Mouse (Mus musculus): ENCODE results near the gene Kif6.

Kif6 gene

DNA sequence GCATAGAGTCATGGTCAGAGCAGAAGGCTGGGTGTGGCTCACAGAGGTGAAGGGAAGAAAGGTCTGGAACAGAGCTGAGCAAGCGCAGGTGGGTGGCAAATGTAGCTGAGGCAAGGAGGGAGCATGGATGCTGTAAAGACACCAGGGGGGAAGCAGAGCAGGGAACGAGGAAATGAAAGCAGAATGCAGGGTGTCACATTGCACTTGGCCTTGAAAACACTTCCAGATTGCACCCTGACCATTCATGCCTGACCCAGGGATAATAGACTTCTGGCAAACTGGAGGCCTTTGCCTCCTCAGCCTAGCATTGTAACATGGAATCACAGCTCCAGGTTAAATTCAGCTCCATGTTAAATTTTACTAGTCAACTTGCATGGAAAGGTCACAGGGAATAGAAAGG, 185.2 kb downstream of the Kif6 start:
- Histone ChIP-seq H3K9me3 (ENCODE audit: low read length) (no peaks in the 10 kb centered on the region), H3K27me3 (ENCODE audit: insufficient read depth, low read length) (no peaks in the 10 kb centered on the region), H3K4me1 (replicated peaks; ENCODE audit: low read depth, low read length) (no peaks in the 10 kb centered on the region), H3K36me3 (ENCODE audit: insufficient read depth, low read length) (no peaks in the 10 kb centered on the region), H3K4me3 (replicated peaks; ENCODE audit: low read length) (no peak overlapping the region)
- no peak for TF ChIP-seq NANOG (IDR thresholded peaks at IDR 0.05; ENCODE audit: borderline replicate concordance, low read length)
- no peak for TF ChIP-seq CTCF (conservative IDR thresholded peaks at IDR 0.05; ENCODE audit: low read length)
- no peak for TF ChIP-seq POU5F1 (IDR thresholded peaks at IDR 0.05; ENCODE audit: borderline replicate concordance, low read length)

DNA sequence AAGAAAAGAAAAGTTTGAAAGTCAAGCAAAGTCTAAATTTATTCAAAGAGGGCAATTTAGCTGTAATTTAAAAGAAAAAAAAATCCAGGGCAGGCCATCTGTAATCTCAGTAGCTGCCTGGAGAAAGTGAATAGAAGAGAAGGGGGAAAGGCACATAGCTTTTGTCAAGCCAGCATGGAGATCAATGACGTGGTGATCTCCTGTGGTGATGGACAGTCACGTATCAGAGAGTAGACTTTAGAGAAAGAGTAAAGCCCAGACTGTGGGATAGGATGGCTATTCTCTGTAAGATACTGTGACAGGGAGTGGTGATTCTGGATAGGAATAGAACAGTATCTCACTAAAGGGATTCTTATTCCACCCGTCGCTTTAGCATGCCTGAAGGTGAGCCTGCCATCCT, 192.5 kb downstream of the Kif6 start:
- H3K4me1 ChIP-seq (replicated peaks; ENCODE audit: low read depth, low read length) = peaks cover 25% of the 10 kb centered on the region

DNA sequence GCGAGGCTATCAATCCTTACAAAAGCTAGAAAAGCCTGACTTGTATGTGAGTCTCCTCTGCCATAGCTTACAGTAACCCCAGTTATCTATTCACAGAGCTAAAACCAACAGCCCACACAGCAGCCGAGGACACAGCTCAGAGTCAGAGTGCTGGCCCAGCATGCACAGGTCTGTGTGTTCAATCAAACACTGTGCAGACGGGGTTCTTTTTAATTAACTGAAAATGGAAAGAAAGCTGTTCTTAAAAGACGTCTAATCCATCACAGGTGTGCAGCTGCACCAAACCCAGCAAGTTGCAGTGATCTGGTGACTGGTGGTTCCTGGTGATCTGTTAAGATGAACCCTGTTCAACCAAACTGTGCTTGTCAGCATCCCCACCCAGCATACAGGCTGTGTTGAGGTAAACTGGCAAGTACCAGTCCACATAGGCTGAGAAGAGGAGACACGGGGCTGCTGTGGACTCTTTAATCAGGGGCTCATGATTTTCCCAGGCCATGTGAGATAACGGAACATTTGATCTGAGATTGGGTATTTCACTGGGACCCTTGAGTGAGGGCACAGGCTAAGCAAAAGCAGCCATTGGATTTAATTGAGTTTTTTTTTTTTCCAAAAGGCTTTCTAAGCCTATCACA, 193.9 kb downstream of the Kif6 start:
- no peaks in the 10 kb centered on the region for H3K36me3 ChIP-seq (ENCODE audit: insufficient read depth, low read length)
- no peak for TF ChIP-seq NANOG (IDR thresholded peaks at IDR 0.05; ENCODE audit: borderline replicate concordance, low read length)
- no peak for TF ChIP-seq CTCF (conservative IDR thresholded peaks at IDR 0.05; ENCODE audit: low read length)
- no peak for TF ChIP-seq POU5F1 (IDR thresholded peaks at IDR 0.05; ENCODE audit: borderline replicate concordance, low read length)
- no peaks in the 10 kb centered on the region for H3K9me3 ChIP-seq (ENCODE audit: low read length)
- no peak overlapping the region for H3K4me3 ChIP-seq (replicated peaks; ENCODE audit: low read length)
- H3K27me3 ChIP-seq (ENCODE audit: insufficient read depth, low read length) = no peaks in the 10 kb centered on the region
- H3K4me1 ChIP-seq (replicated peaks; ENCODE audit: low read depth, low read length) = peaks cover 25% of the 10 kb centered on the region

More for the DNA sequence above, 192.5 kb downstream of the Kif6 start:
- TF ChIP-seq NANOG (IDR thresholded peaks at IDR 0.05; ENCODE audit: borderline replicate concordance, low read length) (no peak), POU5F1 (IDR thresholded peaks at IDR 0.05; ENCODE audit: borderline replicate concordance, low read length) (no peak)
- Histone ChIP-seq H3K27me3 (ENCODE audit: insufficient read depth, low read length) (no peaks in the 10 kb centered on the region), H3K36me3 (ENCODE audit: insufficient read depth, low read length) (no peaks in the 10 kb centered on the region), H3K9me3 (ENCODE audit: low read length) (no peaks in the 10 kb centered on the region), H3K4me3 (replicated peaks; ENCODE audit: low read length) (no peak overlapping the region)

DNA sequence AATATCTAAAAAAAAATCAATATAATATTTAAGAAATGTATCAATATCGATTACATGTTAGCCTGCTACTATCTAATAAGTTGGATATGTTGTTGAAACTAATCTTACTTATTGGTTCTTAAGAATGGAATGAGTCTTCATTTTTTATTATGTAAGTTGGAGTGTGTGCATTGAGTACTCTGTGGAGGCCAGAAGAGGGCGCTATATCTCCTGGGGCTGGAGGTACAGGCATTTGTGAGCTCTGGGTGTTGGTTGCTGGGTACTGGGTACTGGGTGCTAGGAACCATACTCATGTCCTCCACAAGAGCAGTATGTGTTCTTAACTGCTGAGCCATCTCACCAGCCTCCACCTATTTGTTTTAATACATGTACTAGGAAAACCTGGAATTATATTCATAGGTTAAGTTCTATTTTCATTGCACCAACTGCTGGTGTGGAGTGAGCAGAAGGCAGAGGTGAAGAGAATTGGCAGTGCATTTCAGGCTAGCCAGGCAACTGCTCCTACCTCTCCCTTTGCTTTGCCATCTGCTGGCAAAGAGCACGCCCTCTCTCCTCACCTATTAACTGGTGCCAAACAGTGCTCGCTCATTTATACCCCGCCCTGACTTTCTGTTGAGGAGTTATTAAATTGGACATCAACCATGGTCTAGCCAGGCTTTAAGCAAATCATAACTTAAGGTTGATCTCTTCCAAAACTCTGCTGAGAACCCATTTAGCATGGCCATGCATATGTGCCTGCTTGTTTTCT, 199.1 kb downstream of the Kif6 start:
- H3K9me3 ChIP-seq (ENCODE audit: low read length) = no peaks in the 10 kb centered on the region
- TF ChIP-seq POU5F1 (IDR thresholded peaks at IDR 0.05; ENCODE audit: borderline replicate concordance, low read length) = no peak
- TF ChIP-seq CTCF (conservative IDR thresholded peaks at IDR 0.05; ENCODE audit: low read length) = peak; percentile 23
- peaks cover 7% of the 10 kb centered on the region; the same call in 1 of the 2 replicates for H3K4me1 ChIP-seq (replicated peaks; ENCODE audit: low read depth, low read length)
- no peak overlapping the region for H3K4me3 ChIP-seq (replicated peaks; ENCODE audit: low read length)
- no peaks in the 10 kb centered on the region for H3K27me3 ChIP-seq (ENCODE audit: insufficient read depth, low read length)
- H3K36me3 ChIP-seq (ENCODE audit: insufficient read depth, low read length) = no peaks in the 10 kb centered on the region

DNA sequence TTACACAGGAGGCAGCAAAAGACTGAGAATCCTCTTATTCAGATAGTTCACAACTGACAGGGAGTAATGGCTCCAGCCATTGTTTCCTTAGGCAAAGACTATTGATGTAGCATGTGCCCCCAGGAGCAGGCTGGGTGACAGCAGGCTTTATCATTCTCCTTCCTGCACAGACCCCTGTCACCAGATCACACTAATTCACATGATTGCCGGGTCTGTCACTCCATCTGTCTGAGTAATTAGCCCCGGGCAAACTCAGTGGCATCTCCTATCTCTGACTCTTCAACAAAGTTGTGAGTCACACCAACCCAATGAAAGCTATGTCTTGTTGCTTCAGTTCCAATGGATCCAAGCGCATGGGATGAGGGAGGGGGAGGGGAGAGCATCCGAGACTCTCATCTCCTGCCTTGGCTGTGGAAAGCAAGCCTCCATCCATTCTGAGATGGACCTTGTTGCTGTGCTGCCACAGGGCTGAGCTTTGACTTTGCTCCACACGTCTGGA, 201.2 kb downstream of the Kif6 start:
- Histone ChIP-seq H3K4me1 (replicated peaks; ENCODE audit: low read depth, low read length) (peaks cover 4% of the 10 kb centered on the region; the same call in 1 of the 2 replicates), H3K9me3 (ENCODE audit: low read length) (no peaks in the 10 kb centered on the region), H3K4me3 (replicated peaks; ENCODE audit: low read length) (no peak overlapping the region), H3K36me3 (ENCODE audit: insufficient read depth, low read length) (no peaks in the 10 kb centered on the region), H3K27me3 (ENCODE audit: insufficient read depth, low read length) (peaks cover 3% of the 10 kb centered on the region; the same call in 1 of the 2 replicates)
- TF ChIP-seq NANOG (IDR thresholded peaks at IDR 0.05; ENCODE audit: borderline replicate concordance, low read length) (no peak), CTCF (conservative IDR thresholded peaks at IDR 0.05; ENCODE audit: low read length) (no peak), POU5F1 (IDR thresholded peaks at IDR 0.05; ENCODE audit: borderline replicate concordance, low read length) (no peak)

DNA sequence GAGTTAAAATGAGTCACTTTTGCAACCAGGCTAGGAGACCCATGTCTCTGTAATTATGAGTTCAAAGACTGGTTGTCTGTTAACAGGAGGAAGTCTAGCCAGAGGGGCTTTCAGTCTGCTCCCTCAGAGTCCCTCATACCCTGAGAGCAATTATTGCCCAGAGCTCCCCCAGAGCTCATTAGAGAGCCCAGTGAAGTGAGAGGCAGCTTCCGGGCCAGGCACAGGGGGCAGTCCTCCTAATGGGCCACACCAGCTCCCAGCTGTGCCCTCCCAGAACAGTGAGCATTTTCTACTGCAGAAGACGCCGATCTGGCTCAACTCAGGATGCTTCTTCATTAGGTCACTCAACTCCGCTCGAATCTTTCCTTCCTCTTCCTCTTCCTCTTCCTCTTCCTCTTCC, 201.8 kb downstream of the Kif6 start:
- Histone ChIP-seq H3K27me3 (ENCODE audit: insufficient read depth, low read length) (peaks cover 3% of the 10 kb centered on the region; the same call in 1 of the 2 replicates), H3K4me3 (replicated peaks; ENCODE audit: low read length) (no peak overlapping the region), H3K4me1 (replicated peaks; ENCODE audit: low read depth, low read length) (peaks cover 4% of the 10 kb centered on the region; the same call in 1 of the 2 replicates), H3K9me3 (ENCODE audit: low read length) (no peaks in the 10 kb centered on the region), H3K36me3 (ENCODE audit: insufficient read depth, low read length) (no peaks in the 10 kb centered on the region)
- TF ChIP-seq POU5F1 (IDR thresholded peaks at IDR 0.05; ENCODE audit: borderline replicate concordance, low read length) (no peak), CTCF (conservative IDR thresholded peaks at IDR 0.05; ENCODE audit: low read length) (no peak), NANOG (IDR thresholded peaks at IDR 0.05; ENCODE audit: borderline replicate concordance, low read length) (no peak)

DNA sequence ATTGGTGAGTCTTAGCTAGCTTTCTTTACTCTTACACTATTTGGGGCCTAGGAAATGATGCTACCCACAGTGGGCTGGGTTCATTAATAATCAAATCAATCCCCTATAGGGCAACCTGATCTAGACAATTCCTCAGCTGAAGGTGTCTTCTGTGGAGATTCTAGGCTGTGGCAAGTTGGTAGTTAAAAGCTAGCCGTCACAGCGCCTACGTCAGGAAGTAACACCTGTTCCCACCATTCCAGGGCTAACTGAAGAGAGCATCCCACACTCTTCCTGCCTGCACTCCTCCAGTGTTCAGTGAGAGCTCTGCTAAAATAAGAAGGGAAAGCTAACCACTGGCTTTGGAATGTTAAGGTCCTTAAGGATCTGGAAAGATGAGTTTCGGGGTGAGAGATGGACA, 205.3 kb downstream of the Kif6 start:
- Histone ChIP-seq H3K9me3 (ENCODE audit: low read length) (no peaks in the 10 kb centered on the region), H3K27me3 (ENCODE audit: insufficient read depth, low read length) (peaks cover 3% of the 10 kb centered on the region; the same call in 1 of the 2 replicates), H3K36me3 (ENCODE audit: insufficient read depth, low read length) (no peaks in the 10 kb centered on the region), H3K4me3 (replicated peaks; ENCODE audit: low read length) (no peak overlapping the region), H3K4me1 (replicated peaks; ENCODE audit: low read depth, low read length) (no peaks in the 10 kb centered on the region)
- no peak for TF ChIP-seq NANOG (IDR thresholded peaks at IDR 0.05; ENCODE audit: borderline replicate concordance, low read length)
- no peak for TF ChIP-seq CTCF (conservative IDR thresholded peaks at IDR 0.05; ENCODE audit: low read length)
- no peak for TF ChIP-seq POU5F1 (IDR thresholded peaks at IDR 0.05; ENCODE audit: borderline replicate concordance, low read length)

DNA sequence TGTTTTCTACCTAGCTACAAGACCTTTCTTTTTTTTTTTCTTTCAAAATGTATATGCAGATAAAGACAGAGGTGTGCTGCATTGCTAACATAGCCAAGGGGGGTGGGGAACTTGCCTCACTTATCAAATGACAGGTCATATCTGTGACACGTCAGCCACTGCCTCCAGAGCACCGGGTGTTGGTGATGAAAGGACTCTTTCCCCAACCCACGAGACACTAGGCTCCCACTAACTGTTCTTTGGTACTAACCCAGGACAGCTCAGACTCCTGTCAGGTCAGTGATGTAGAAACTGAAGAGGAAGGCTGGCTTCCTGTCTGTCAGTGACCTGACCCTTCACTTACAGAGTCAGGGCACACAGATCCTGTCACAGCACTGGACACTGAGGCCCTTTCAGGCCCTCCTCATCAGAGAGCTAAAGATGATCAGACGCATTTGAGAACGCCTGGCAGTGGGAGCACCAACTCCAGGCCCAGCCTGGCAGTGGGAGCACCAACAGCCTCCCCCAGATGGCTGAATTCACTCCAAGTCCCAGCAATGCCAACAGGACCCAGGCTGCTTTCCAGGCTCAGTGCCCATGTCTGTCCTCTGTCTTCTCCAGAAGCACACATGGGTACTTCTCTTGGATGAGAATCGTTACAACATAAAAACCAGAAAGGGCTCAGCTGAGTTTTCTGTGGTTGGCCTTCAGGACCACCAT, 209.4 kb downstream of the Kif6 start:
- no peaks in the 10 kb centered on the region for H3K4me1 ChIP-seq (replicated peaks; ENCODE audit: low read depth, low read length)

More for the DNA sequence above, 209.4 kb downstream of the Kif6 start:
- Histone ChIP-seq H3K4me3 (replicated peaks; ENCODE audit: low read length) (no peak overlapping the region), H3K9me3 (ENCODE audit: low read length) (no peaks in the 10 kb centered on the region), H3K27me3 (ENCODE audit: insufficient read depth, low read length) (peaks cover 5% of the 10 kb centered on the region; the same call in 1 of the 2 replicates), H3K36me3 (ENCODE audit: insufficient read depth, low read length) (no peaks in the 10 kb centered on the region)
- no peak for TF ChIP-seq CTCF (conservative IDR thresholded peaks at IDR 0.05; ENCODE audit: low read length)
- TF ChIP-seq NANOG (IDR thresholded peaks at IDR 0.05; ENCODE audit: borderline replicate concordance, low read length) = no peak
- TF ChIP-seq POU5F1 (IDR thresholded peaks at IDR 0.05; ENCODE audit: borderline replicate concordance, low read length) = no peak

Data from E14TG2a.4 (cell line).